Mouse (Mus musculus): ENCODE results near the gene Tctn1.
A peak's percentile ranks its signal among the peaks of the same experiment; 100 is the strongest.
"Not testable (repeated sequence)": the region's sequence is repeated elsewhere in the genome, so short reads cannot be mapped to it uniquely, and the experiment has no call there.

The Tctn1 gene

DNA sequence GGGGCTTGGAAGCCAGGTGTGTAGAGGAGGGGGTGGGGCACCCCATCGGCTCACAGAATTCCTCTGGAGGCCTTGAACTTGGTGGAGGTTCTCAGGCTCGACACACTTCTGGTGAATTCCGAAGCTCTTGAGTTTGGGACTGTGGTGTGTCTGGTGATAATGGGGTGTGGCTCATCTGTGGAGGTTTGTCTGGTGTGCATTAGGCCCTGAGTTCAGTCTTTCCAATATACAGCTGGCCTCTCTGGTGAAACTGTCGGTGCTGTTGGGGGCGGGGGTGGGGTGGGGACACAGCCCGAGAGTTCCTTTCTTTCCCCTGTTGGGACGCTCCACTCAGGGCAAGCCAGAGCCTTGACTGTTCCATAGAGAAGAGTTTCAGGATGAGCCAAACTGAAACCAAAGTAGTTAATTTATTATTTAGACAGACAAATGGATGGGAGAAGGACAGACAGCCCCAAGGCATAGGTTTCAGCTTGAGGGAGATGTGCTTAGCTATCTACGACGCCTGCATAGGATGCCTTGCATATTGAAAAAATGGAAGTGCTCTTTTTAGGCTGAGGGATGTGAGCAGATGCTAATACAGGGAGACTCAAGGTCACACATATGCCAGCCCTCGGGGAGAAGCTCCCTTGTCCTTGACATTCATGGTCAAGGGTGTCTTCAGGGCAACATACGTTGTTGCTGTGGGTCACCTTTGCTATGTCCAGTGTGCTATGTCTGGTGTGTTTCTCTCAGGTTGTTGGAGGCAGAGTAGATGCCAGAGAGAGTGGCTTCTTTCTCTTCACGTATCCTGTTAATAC is 46.0 kb downstream of the Tctn1 start:
- no peak for DNase-seq (ENCODE audit: low spot score)

DNA sequence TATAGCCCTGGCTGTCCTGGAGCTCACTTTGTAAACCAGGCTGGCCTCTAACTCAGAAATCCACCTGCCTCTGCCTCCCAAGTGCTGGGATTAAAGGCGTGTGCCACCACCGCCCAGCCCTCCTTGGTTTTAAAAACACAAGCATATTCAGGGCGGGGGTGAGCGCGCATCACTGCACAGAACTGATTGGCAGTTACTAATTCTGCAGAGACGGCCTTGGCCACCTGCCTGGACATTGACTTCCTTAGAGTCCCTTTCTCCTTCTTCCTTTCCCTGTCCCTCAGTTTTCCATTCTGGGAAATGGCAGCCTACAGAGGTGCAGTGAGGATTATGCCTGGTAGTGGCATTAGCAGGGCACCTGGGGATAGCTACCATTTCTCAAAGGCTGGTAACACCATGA is 46.6 kb downstream of the Tctn1 start:
- DNase-seq (ENCODE audit: low spot score): no peak

DNA sequence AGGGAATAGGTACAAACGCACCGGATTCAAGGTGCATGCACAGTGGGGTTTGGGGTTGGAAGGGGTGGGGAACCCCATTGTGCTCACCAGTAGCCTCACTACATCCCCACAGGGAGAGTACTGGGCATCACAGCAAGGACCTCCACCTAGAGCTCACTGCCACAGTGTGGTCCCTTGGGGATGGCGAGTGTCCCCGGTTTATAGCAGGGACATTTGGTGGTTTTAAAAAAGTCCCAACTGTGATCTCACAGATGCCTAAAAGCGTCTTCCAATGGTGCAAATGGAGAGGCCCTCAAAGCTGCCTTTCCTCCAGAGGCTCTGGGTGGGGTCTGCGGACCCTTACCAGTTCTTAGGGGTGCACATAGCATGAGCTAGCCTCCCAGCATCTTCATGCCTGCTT is 50.4 kb downstream of the Tctn1 start:
- DNase-seq (ENCODE audit: low spot score): no peak

DNA sequence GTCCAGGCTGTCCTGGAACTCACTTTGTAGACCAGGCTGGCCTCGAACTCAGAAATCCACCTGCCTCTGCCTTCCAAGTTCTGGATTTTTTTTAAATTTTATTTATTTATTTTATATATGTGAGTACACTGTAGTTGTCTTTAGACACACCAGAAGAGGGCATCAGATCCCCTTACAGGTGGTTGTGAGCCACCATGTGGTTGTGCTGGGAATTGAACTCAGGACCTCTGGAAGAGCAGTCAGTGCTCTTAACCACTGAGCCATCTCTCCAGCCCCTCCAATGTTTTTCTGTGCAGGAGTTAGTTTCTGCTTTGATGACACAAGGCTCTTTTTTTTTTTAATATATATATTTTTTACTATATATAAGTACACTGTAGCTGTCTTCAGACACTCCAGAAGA is 51.4 kb downstream of the Tctn1 start:
- not testable (repeated sequence) for DNase-seq (ENCODE audit: low spot score)

DNA sequence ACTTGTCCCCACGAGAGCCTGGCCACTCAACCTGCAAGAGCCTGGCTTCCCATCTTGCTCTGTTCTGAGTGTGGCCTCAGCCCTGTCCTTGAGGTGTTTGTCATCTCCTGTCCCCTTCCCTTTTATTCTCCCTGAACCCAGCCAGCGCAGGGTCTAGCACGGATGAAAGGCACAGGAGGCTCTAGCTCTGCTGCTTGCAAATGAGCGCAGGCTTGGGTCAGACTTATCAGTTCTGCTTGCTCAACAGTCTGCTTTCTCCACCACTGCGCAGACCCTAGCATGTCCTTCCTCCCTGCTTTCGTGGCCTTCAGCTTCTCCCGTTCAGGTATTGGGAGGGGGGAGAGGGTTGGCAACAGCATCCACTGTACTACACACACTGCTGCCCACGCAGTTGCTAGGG is 52.1 kb downstream of the Tctn1 start:
- no peak for DNase-seq (ENCODE audit: low spot score)

DNA sequence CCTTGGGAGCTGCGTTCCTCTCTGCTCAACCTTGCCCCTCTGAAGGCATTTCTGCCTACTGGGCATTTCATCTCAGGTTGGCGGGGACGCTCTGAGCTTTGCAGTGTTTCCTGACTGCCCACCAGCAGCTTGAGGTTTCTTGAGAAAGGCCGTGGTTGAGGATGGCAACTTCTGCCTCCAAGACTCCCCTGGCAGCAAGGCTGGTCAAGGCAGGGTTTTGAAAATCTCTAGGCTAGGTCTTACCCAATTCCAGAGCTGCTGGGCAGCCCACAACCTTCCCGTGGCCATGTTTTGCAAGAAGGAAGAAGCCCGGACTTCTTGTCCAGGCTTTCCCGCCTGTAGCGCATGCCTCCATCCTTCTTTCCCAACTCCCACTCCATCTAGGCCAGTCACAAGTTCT is 53.4 kb downstream of the Tctn1 start:
- no peak for DNase-seq (ENCODE audit: low spot score)

DNA sequence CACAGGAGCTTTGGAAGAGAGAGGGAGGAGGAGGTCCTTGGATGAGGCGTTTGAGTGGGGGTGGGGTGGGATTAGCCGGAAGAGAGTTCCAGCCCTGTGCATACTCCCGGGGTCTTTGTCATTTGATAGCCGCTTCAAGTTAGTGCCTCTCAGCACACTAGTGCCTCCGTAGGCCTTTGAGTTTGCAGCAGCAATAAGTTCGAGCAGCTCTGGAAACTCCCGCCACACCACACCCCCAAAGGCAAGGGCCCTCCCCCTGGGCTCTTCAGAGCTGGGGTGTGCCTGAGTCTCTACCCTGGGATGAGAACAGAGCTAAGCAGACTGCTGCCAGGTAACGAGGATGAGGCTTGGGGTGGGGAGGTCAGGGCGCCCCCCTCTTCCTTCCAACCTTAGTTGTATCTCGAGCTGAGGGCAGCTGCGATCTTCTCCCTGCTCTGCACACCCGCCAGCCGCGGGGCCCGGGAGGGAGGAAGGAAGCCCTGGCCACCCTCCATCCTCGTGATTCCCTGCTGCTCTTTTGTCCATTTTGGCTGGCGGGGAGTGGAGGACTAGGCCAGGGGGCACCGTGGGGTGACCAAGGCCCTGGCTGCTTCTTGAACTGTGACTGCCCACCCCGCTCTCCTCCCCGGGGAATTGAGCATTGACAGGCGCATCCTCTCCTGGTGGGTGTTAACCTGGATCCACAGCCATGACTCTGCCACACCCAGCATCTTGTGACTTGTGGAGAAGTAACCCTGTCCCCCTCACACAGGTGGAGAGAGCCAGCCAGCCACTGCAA is 54.5 kb downstream of the Tctn1 start:
- DNase-seq (ENCODE audit: low spot score): peak; percentile 56

DNA sequence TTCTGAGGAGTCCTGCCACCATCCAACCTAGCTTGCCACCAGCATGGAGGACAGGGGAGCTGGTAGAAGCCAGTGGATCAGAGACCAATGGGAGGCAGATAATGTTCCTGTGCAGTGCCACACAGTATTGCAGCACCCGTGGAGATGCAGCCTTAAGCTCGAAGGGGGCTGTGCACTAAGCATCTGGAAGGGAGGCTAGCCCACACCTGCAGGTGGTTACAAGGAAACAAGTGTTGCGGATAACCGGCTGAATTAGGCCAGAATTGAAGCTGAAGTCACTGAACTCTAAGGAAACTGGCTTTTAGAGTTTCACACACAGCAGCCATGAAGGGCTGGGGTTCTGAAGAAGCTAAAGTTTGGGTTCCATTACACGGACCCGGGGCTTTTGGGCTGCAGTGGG is 55.4 kb downstream of the Tctn1 start:
- no peak for DNase-seq (ENCODE audit: low spot score)

DNA sequence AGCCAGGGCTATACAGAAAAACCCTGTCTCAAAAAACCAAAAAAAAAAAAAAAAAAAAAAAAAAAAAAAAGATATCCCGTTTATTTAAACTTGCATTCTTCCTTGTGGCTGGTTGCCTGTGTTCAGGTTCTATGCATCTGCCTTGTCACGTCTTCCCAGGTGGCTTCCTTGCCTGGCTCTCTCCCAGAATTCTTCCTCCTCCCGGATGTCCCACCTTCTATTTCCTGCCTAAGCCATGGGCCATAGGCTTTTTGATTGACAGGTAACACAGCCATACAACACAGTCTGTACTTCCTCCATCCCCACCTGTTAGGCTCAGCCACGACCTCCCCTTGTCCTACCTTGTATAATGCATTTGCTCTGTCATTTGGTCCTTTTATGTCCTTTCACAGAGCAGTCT is 57.8 kb downstream of the Tctn1 start, which contains the start of gene Hvcn1:
TSS of gene Hvcn1 (plus strand) at position 330 of the 400 bp plus-strand sequence.
- no peak for DNase-seq (ENCODE audit: low spot score)

DNA sequence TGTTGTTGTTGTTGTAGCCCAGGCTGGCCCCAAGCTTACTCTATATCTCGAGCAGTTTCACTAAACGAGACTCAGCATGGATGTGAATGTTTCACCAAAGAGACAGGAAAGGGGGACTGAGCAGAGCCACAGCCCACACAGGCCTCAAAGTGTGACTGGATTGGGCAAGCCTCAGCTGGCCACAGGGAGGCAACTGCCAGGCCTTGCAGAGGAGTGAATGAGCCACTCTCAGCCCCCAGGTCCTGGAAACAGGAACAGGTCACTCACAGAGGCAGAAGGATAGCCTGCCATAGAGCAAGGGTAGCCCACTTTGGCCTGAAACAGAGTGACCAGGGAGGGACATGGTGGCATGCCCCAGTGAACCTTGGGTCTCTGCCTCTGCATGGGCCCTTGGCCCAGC is 60.1 kb downstream of the Tctn1 start:
- DNase-seq (ENCODE audit: low spot score): no peak

DNA sequence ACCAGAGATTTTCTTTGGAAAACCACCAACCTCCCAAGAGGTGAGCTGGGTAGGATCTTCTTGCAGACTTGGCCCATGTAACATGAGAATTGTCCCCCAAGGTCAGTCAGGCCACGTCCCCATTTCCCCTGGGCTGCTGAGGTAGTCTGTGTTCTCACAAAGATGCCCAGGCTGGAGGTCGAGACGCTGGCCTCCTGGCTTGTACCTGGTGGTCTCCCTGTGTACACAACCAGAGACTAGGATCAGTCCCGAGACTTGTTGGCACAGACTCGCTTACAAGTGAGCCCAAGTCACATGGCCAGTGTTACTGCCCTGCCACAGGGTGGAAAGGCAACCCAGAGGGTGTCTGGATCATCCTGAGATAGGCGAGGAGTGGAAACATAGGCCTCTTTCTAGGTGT is 62.4 kb downstream of the Tctn1 start:
- no peak for DNase-seq (ENCODE audit: low spot score)

DNA sequence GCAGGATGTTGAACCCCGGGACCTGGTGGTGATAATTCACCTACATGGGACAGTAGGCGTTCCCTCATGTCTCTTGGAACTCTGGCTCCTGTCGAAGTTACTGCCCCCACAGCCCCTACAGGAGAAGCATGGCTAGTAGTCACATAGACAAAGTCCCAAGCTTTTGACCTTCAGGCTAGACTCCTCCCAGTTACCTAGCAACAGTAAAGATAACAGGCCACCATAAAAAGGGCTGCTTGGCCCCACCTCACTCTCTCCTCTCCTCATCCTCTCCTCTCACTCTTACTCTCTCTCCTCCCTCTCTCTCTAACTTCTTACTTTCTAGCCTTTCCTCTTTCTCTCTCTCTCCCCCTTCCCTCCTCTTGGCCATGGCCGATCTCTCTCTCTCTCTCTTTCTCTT is 63.4 kb downstream of the Tctn1 start:
- no peak for DNase-seq (ENCODE audit: low spot score)

DNA sequence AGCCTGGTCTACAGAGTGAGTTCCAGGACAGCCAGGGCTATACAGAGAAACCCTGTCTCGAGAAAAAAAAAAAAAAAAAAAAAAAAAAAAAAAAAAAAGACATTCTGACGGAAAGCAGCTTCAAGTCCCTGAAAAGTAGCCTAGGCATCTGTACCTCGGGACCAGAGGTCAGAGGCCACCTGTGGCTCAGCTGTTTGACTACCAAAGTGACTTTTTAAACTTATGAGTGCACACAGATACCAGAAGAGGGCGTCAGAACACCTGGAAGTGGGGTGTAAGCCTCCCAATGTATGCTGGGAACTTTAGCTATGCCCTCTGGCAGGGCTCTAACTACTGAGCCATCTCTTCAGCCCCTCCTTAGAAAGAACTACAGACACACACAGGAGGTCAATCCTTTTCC is 71.9 kb downstream of the Tctn1 start:
- no peak for DNase-seq (ENCODE audit: low spot score)

DNA sequence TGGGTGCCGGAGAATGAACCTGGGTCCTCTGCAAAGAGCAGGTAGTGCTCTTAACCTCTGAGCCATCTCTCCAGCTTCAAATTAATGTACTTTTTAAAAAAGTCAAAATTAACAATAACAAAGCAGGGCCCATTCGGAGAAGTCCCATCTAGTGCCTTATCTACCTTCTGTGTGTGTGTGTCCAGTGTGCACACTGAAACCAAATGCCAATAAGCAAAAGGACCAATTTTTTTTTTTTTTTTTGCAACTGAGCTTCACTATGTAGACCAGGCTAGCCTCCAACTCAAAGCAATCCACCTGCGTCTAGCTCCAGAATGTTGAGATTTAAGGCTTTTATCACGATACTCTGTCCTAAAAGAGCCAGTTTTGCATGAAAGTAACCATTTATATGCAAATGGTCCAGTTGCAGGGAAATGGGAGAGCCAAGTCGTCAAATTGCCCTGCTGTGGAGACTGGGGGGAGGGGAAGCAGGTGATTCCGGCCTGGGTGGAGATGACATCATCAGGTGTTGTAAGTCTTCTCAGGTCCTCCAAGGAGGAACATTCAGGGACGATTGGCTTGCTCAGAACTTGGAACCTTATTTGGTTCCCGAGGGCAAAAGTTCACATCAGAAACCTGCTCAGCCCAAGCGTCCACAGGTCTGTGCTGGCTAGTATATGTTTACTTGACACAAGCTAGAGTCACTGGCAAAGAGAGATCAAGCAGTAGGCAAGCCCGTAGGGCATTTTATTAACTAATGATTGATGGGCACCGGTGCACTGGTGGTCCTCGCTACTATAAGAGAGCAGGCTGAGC is 72.8 kb downstream of the Tctn1 start:
- no peak for DNase-seq (ENCODE audit: low spot score)

DNA sequence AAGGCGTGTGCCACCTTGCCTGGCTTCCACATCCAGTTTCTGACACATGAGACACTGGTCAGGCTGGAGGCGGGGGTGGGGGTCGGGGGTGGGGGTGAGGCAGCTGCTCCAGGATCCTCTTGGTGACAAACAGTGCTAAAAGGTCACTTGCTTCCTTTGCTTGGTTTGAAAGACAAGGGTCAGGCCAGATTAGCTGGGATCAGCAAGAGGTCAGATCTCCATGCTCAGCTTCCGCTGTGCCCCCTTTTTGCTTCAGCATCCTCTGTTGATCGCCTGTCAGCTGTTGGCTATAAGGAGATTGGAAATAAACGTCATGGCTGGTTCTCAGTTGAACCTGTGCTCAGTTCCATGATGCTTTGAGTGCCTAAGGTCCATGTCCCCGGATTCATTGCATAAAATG is 73.8 kb downstream of the Tctn1 start:
- DNase-seq (ENCODE audit: low spot score): no peak

DNA sequence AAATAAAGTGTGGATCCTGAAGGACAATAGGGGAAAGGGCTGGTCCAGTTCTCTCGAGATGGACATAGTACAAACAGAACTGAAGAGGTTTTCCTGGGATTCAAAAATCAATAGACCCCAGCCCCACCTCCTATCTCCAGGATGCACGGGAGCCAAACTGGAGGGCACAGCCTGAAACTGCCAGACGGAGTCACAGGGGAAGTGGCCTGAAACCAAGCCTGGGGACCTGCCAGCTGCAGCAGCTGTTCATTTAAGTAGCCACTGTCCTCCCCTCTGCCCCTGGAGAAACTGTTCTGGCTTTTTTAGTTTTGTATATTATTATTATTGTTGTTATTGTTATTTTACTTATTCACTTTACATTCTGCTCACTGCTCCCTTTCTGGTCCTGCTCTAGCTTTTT is 75.1 kb downstream of the Tctn1 start:
- DNase-seq (ENCODE audit: low spot score): no peak
